Mouse (Mus musculus) 416B (cell line): Measurements from ENCODE around the gene Olfr6.
A peak's percentile ranks its signal among the peaks of the same experiment; 100 is the strongest.
"Not testable (repeated sequence)": the region's sequence is repeated elsewhere in the genome, so short reads cannot be mapped to it uniquely, and the experiment has no call there.

Experiments used
- DNase-seq: peaks from one replicate; pipeline ENCODE4 v3.0.0; 2011; ENCODE audit warnings: low read depth

Gene Olfr6

GRCm38 (mm10) chr7:106963837-106964236 lies at the start of gene Olfr6:
Gene Olfr6 (minus strand): TSS chr7:106963937.
- no peak for DNase-seq

- no peak for DNase-seq
Observed at GRCm38 (mm10) chr7:107005972-107006371, 42.2 kb upstream of the Olfr6 start, which contains the start of gene Olfr2. Gene Olfr2 (minus strand): TSS chr7:107006072.

GRCm38 (mm10) chr7:107004169-107004568 lies 40.4 kb upstream of the Olfr6 start:
- peak; percentile 1 for DNase-seq

GRCm38 (mm10) chr7:107000798-107001197 lies 37.1 kb upstream of the Olfr6 start:
- DNase-seq = peak; percentile 48

- no peak for DNase-seq
Observed at GRCm38 (mm10) chr7:106985236-106985635, 21.5 kb upstream of the Olfr6 start.

GRCm38 (mm10) chr7:106975353-106975752 lies 11.6 kb upstream of the Olfr6 start, which contains the start of gene Olfr711:
Gene Olfr711 (minus strand): TSS chr7:106975453.
- no peak for DNase-seq

- DNase-seq = peak; percentile 61
Observed at GRCm38 (mm10) chr7:106967503-106967902, 3.8 kb upstream of the Olfr6 start.

GRCm38 (mm10) chr7:106948212-106948611 lies 15.5 kb downstream of the Olfr6 start, which contains the start of gene Olfr710:
Gene Olfr710 (minus strand): TSS chr7:106948312.
- DNase-seq = no peak

GRCm38 (mm10) chr7:106932119-106932518 lies 31.6 kb downstream of the Olfr6 start, which contains the start of gene Olfr709-ps1:
Gene Olfr709-ps1 (minus strand): TSS chr7:106932219.
- DNase-seq = no peak

- not testable (repeated sequence) for DNase-seq
Observed at GRCm38 (mm10) chr7:106920961-106921360, 42.8 kb downstream of the Olfr6 start.

GRCm38 (mm10) chr7:106907676-106908075 lies 56.1 kb downstream of the Olfr6 start, which contains the start of gene Olfr1532-ps1:
Gene Olfr1532-ps1 (plus strand): TSS chr7:106908001.
- DNase-seq = peak; percentile 11
